Mouse (Mus musculus): Measurements from ENCODE around the gene Car4. TPM values are rescaled to one million over a fixed set of nuclear protein-coding genes. Genes with fewer than 3 reads are reported as not detected.

Car4 gene
- 86.5 and 95.7 TPM in 2 replicates for polyA plus RNA-seq (2015; fragmentation: Nextera tagmentation; extraction: Ambion mirVana)

DNA sequence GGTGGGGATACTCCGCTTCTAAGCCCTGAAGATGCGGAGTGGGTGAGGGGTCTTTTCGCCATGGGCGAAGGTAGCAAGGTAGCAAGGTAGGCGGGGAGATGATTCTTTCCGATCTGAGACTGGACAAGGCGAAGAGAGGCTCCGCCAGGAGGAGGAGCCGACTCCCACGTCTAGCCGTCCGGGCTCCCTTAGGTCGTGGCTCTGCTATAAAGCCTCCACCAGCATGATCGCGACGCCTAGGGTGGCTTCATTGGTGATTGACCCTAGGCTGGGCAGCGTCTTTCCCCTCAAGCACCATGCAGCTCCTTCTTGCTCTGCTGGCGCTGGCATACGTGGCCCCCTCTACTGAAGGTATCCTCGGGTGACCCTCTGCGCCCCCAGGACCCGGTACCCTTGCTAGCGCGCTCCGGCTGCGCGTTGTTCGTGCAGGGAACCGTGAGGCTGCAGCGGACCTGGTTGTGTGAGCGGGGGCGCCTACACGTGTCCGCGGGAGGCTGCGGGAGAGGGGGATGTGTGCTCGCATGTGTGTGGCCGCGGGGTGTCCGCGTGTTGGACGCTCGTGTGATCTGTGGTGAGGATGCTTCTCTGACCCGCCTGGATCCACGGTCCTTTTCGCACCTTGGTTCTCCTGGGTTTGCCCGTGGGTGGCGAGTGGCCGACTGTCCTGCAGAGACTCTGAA, at the start of gene Car4:
Gene Car4, plus strand, starts transcription at position 196 of the 680 bp plus-strand sequence.
- Histone ChIP-seq H3K9me3 (ENCODE audit: low read length) (no peaks in the 10 kb centered on the region), H3K27ac (ENCODE audit: low read length) (peak within 1 kb of the TSS; percentile 83), H3K4me1 (ENCODE audit: insufficient read depth, low read length) (peaks cover 34% of the 10 kb centered on the region), H3K4me2 (replicated peaks; ENCODE audit: low read depth, low read length) (peak within 1 kb of the TSS; percentile 69), H3K9ac (replicated peaks; ENCODE audit: low read length) (peak within 1 kb of the TSS; percentile 54; the same call in 1 of the 2 replicates), H3K36me3 (ENCODE audit: insufficient read depth, low read length) (no peaks in the 10 kb centered on the region), H3K27me3 (ENCODE audit: insufficient read depth, low read length) (peaks cover 32% of the 10 kb centered on the region), H3K4me3 (ENCODE audit: low read length) (peak within 1 kb of the TSS; percentile 50)
- 0 out of 2 replicates have a peak, but pooled peaks have one; percentile 54 for ATAC-seq (ENCODE audit: low FRiP score, low TSS enrichment)
- WGBS: under 1% methylated on average over 49 of the region's 49 CpGs

DNA sequence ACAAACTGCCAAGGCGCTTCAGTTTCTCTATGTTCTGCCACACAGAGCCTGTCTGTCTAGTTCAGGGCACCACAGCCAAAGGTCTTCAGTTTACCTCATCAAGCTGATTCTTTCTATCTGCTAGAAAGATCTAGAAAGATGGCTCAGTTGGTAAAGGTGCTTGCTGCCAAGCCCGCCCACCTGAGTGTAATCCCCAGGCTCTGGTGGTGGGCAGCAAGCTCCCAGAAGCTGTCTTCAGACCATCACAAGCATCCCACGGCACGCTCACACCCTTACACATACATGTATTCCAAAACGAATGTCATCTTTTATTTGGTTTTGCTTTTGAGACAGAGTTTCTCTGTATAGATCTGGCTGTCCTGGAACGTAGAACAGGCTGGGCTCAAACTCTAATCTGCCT, 49.1 kb upstream of the Car4 start:
- 94% methylated on average over 6 of the region's 6 CpGs for WGBS
- H3K4me3 ChIP-seq (ENCODE audit: low read length): no peak overlapping the region
- no peaks in the 10 kb centered on the region for H3K9me3 ChIP-seq (ENCODE audit: low read length)
- H3K9ac ChIP-seq (replicated peaks; ENCODE audit: low read length): no peak overlapping the region
- no peaks in the 10 kb centered on the region for H3K4me1 ChIP-seq (ENCODE audit: insufficient read depth, low read length)
- H3K36me3 ChIP-seq (ENCODE audit: insufficient read depth, low read length): peaks cover 67% of the 10 kb centered on the region
- H3K27ac ChIP-seq (ENCODE audit: low read length): no peak overlapping the region
- H3K27me3 ChIP-seq (ENCODE audit: insufficient read depth, low read length): no peaks in the 10 kb centered on the region
- no peak overlapping the region for H3K4me2 ChIP-seq (replicated peaks; ENCODE audit: low read depth, low read length)
- ATAC-seq (ENCODE audit: low FRiP score, low TSS enrichment): no peak

DNA sequence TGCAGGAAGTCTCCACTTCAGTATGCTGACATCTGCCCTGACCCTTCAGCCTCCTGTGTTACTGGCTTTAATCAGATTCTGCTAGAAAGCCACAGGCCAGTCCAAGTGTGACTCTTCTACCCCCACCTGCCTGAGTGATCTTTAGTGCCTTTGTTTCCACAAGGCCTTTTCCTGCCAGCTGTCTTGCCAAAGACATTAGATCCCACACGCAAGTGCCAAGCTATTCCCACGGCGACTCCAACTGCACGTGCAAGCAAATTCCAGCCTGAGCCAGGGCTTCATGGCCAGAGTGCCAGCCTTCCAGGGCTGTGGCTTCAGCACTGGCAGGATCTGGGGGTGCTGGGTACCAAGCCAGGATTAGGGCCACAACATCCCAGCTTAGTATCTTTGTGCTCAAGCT, 47.2 kb upstream of the Car4 start:
- WGBS: 56% methylated on average over 4 of the region's 4 CpGs
- peaks cover 62% of the 10 kb centered on the region for H3K36me3 ChIP-seq (ENCODE audit: insufficient read depth, low read length)
- ATAC-seq (ENCODE audit: low FRiP score, low TSS enrichment): no peak
- no peak overlapping the region for H3K4me2 ChIP-seq (replicated peaks; ENCODE audit: low read depth, low read length)
- no peaks in the 10 kb centered on the region for H3K9me3 ChIP-seq (ENCODE audit: low read length)
- peaks cover 11% of the 10 kb centered on the region for H3K4me1 ChIP-seq (ENCODE audit: insufficient read depth, low read length)
- H3K27me3 ChIP-seq (ENCODE audit: insufficient read depth, low read length): no peaks in the 10 kb centered on the region
- H3K4me3 ChIP-seq (ENCODE audit: low read length): no peak overlapping the region
- H3K9ac ChIP-seq (replicated peaks; ENCODE audit: low read length): no peak overlapping the region
- H3K27ac ChIP-seq (ENCODE audit: low read length): no peak overlapping the region

DNA sequence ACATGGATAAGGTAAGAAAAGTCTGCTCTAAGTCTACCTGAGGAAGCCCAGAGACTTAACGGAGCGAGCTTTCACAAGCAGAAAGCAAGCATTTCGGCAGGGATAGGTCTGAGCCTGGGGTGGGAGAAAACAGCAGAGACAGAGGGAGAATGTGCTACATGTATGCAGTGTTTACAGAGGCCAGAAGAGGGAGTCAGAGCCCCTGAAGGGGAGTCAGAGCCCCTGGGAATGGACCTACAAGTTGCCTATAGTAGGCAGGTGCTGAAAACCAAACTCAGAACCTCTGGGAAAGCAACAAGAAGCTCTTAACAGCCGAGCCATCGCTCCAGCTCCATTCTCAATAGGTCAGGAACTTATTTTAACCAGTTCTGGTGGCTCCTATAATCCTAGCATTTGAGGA, 42.9 kb upstream of the Car4 start:
- no peak for ATAC-seq (ENCODE audit: low FRiP score, low TSS enrichment)
- Histone ChIP-seq H3K27me3 (ENCODE audit: insufficient read depth, low read length) (no peaks in the 10 kb centered on the region), H3K4me3 (ENCODE audit: low read length) (no peak overlapping the region), H3K4me1 (ENCODE audit: insufficient read depth, low read length) (peaks cover 19% of the 10 kb centered on the region), H3K9me3 (ENCODE audit: low read length) (no peaks in the 10 kb centered on the region), H3K4me2 (replicated peaks; ENCODE audit: low read depth, low read length) (no peak overlapping the region), H3K27ac (ENCODE audit: low read length) (no peak overlapping the region), H3K36me3 (ENCODE audit: insufficient read depth, low read length) (peaks cover 24% of the 10 kb centered on the region), H3K9ac (replicated peaks; ENCODE audit: low read length) (no peak overlapping the region)
- 80% methylated on average over 5 of the region's 5 CpGs for WGBS

DNA sequence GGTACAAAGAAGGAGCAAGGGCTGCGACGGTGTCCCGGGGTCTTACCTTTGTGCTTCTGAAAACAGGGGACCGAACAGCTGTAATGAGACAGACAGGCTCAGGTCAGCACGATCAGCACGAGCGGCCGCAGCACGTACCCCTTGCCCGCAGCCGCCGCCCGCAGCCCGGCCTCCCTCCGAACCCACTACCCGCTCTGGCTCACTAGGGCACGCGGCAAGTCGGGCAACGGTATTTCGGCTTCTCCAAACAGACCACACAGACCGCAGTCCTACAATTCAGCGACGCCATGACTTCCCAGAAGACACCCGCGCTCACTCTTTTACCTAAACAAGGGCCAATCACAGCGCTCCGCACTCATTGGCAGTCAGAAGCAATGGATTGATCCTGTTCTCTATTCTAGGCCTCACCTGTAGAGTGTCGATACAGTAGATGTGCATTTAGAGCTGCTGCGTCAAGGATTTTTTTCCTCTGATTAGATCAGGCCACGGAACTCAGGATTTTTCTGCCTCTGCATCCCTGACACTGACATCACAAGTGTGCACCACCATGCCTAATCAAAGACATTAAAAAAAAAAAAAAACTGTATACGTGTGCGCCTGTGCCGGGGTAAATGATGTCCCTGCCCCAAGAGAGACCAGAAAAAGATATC, 41.4 kb upstream of the Car4 start, which contains the start of gene Znhit3:
Gene Znhit3, minus strand, starts transcription at position 314 of the 650 bp plus-strand sequence.
- Histone ChIP-seq H3K4me3 (ENCODE audit: low read length) (peak within 1 kb of the TSS; percentile 93), H3K36me3 (ENCODE audit: insufficient read depth, low read length) (peaks cover 16% of the 10 kb centered on the region; the same call in 1 of the 2 replicates), H3K9ac (replicated peaks; ENCODE audit: low read length) (peak within 1 kb of the TSS; percentile 91), H3K27ac (ENCODE audit: low read length) (0 out of 2 replicates have a peak within 1 kb of the TSS, but pooled peaks have one; percentile 11), H3K9me3 (ENCODE audit: low read length) (no peaks in the 10 kb centered on the region), H3K4me2 (replicated peaks; ENCODE audit: low read depth, low read length) (peak within 1 kb of the TSS; percentile 73), H3K27me3 (ENCODE audit: insufficient read depth, low read length) (no peaks in the 10 kb centered on the region), H3K4me1 (ENCODE audit: insufficient read depth, low read length) (peaks cover 19% of the 10 kb centered on the region)
- ATAC-seq (ENCODE audit: low FRiP score, low TSS enrichment): peak; percentile 92
- WGBS: 3% methylated on average over 34 of the region's 34 CpGs

DNA sequence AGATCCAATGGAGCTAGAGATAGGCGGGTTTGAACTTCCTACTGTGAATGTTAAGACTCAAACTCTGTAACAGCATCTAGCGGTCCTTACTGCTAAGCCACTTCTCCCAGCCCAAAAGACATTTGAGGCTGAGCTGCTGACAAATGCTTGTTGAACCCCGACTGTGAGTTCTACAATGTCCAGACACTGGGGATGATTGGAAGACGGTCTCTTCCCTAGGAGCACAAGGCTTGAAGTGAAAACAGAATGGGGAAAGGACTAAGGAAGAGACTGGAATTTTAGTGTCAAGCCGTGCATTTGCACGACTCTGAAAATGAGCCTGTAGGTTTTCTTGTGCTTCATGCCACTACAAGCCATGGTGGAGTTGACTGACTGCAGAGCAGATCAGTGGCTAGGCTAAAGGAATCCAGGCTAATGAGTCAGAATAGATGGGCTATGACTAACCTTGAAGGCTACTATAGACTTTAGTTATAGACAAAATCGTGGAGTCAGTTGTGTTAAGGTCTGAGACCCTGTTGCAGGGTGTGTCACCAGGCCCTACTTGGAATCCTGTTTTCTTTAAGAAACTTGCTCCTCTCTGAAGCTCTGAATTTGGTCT, 40.8 kb upstream of the Car4 start:
- 56% methylated on average over 7 of the region's 7 CpGs for WGBS
- peaks cover 12% of the 10 kb centered on the region; the same call in 1 of the 2 replicates for H3K36me3 ChIP-seq (ENCODE audit: insufficient read depth, low read length)
- H3K4me3 ChIP-seq (ENCODE audit: low read length): peak overlapping the region; percentile 93
- no peak overlapping the region for H3K27ac ChIP-seq (ENCODE audit: low read length)
- H3K27me3 ChIP-seq (ENCODE audit: insufficient read depth, low read length): no peaks in the 10 kb centered on the region
- no peak for ATAC-seq (ENCODE audit: low FRiP score, low TSS enrichment)
- no peaks in the 10 kb centered on the region for H3K9me3 ChIP-seq (ENCODE audit: low read length)
- H3K4me1 ChIP-seq (ENCODE audit: insufficient read depth, low read length): peaks cover 19% of the 10 kb centered on the region
- H3K4me2 ChIP-seq (replicated peaks; ENCODE audit: low read depth, low read length): peak overlapping the region; percentile 73
- H3K9ac ChIP-seq (replicated peaks; ENCODE audit: low read length): peak overlapping the region; percentile 91

DNA sequence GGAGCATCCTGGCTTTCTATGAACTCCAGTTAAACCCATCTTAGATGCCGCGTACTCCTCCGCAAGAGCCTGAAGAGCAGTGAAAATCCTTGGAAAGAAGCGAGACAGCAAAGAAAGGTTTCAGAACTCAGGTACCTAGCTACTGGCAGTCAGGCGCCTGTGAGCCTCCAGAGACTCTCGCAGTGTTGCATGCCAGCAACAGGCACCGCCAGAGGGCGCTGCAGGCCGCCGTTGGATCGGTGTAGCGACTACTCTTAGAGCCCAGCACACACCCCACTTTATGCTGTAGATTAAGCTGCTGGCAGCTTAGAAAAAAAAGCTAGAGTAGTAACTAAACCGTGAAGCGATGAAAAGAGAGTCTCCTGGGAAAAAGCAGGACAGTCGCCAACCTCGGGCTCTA, 39.2 kb upstream of the Car4 start:
- Histone ChIP-seq H3K4me1 (ENCODE audit: insufficient read depth, low read length) (peaks cover 19% of the 10 kb centered on the region), H3K9me3 (ENCODE audit: low read length) (no peaks in the 10 kb centered on the region), H3K9ac (replicated peaks; ENCODE audit: low read length) (0 out of 2 replicates have a peak overlapping the region, but pooled peaks have one; percentile 2), H3K27ac (ENCODE audit: low read length) (no peak overlapping the region), H3K36me3 (ENCODE audit: insufficient read depth, low read length) (0 out of 2 replicates have a peak, but pooled peaks cover 2% of the 10 kb centered on the region), H3K27me3 (ENCODE audit: insufficient read depth, low read length) (no peaks in the 10 kb centered on the region), H3K4me3 (ENCODE audit: low read length) (peak overlapping the region; percentile 14), H3K4me2 (replicated peaks; ENCODE audit: low read depth, low read length) (peak overlapping the region; percentile 38)
- 6% methylated on average over 16 of the region's 16 CpGs for WGBS
- peak; percentile 75 for ATAC-seq (ENCODE audit: low FRiP score, low TSS enrichment)

DNA sequence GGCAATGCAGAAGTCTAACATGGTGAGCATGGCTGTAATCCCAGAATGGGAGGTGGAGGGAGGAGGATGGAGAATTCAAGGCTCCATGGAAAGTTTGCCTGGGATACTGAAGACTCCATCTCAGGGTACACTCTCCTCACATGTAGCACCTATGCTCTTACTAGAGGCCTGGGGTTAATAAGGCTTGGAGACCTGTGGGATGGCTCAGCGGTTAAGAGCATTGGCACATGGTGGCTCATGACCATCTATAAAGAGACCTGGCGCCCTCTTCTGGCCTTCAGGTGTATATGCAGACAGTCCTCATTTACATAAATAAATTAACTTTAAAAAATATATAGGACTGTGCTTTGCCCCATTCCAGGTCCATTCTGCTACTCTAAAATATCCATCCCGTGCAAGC, 38.3 kb upstream of the Car4 start:
- WGBS: 46% methylated on average over 3 of the region's 3 CpGs

DNA sequence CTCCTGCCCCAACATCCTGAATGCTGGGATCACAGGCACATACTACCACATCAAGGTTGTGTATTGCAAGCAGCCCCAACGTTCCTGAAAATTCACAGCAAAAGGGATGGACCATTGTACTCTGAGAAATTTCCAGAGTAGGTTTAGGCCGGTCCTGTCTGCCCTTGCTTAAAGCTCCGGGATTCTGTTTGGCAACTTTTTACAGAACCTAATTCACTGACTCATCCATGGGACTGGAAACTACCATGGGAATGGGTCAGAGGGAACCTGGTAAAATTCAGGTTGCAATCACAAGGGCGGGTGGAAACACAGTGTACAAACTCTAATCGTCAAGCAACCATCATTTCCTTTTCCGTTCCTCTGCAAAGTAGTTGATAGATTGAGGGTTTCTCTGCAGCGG, 37.6 kb upstream of the Car4 start:
- no peak overlapping the region for H3K4me2 ChIP-seq (replicated peaks; ENCODE audit: low read depth, low read length)
- no peak overlapping the region for H3K9ac ChIP-seq (replicated peaks; ENCODE audit: low read length)
- no peaks in the 10 kb centered on the region for H3K36me3 ChIP-seq (ENCODE audit: insufficient read depth, low read length)
- no peak overlapping the region for H3K27ac ChIP-seq (ENCODE audit: low read length)
- no peak overlapping the region for H3K4me3 ChIP-seq (ENCODE audit: low read length)
- no peak for ATAC-seq (ENCODE audit: low FRiP score, low TSS enrichment)
- WGBS: 67% methylated on average over 7 of the region's 7 CpGs
- no peaks in the 10 kb centered on the region for H3K27me3 ChIP-seq (ENCODE audit: insufficient read depth, low read length)
- peaks cover 13% of the 10 kb centered on the region for H3K4me1 ChIP-seq (ENCODE audit: insufficient read depth, low read length)
- no peaks in the 10 kb centered on the region for H3K9me3 ChIP-seq (ENCODE audit: low read length)

More for the DNA sequence above, 38.3 kb upstream of the Car4 start:
- no peak overlapping the region for H3K4me2 ChIP-seq (replicated peaks; ENCODE audit: low read depth, low read length)
- H3K4me3 ChIP-seq (ENCODE audit: low read length): no peak overlapping the region
- H3K9me3 ChIP-seq (ENCODE audit: low read length): no peaks in the 10 kb centered on the region
- peaks cover 19% of the 10 kb centered on the region for H3K4me1 ChIP-seq (ENCODE audit: insufficient read depth, low read length)
- no peak for ATAC-seq (ENCODE audit: low FRiP score, low TSS enrichment)
- H3K9ac ChIP-seq (replicated peaks; ENCODE audit: low read length): no peak overlapping the region
- no peaks in the 10 kb centered on the region for H3K27me3 ChIP-seq (ENCODE audit: insufficient read depth, low read length)
- H3K36me3 ChIP-seq (ENCODE audit: insufficient read depth, low read length): 0 out of 2 replicates have a peak, but pooled peaks cover 2% of the 10 kb centered on the region
- H3K27ac ChIP-seq (ENCODE audit: low read length): no peak overlapping the region
